Mouse (Mus musculus): ENCODE measurements at regions not wholly inside any gene's neighbourhood (a gene's known extent, or its start where the extent isn't known, plus 50 kb on each side); places are given as distances from the start of the nearest gene placed in this dataset.

DNA sequence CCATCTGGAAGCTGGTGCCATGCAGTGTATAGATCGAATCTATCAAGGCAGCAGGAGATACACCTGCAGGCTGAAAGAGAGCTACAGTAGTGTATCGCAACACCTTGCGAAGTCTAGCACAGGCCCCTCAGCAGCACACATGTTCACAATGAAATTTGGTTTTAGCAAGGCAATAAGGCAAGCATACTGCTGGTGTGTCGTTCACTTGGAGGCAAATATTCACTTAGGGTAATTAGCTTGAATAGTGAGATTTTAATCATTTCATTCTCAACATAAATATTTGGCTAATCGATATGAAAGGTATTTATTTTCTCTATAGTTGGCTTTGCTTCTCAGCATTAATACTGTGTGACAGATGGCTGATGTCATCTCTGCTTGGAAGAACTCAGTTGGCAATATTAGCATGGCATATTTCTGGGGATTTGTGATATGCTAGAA lies 559.9 kb downstream of the Etv1 start:
- DNase-seq: no peak
- intact Hi-C loops (cut with DNase I): no loop called here

DNA sequence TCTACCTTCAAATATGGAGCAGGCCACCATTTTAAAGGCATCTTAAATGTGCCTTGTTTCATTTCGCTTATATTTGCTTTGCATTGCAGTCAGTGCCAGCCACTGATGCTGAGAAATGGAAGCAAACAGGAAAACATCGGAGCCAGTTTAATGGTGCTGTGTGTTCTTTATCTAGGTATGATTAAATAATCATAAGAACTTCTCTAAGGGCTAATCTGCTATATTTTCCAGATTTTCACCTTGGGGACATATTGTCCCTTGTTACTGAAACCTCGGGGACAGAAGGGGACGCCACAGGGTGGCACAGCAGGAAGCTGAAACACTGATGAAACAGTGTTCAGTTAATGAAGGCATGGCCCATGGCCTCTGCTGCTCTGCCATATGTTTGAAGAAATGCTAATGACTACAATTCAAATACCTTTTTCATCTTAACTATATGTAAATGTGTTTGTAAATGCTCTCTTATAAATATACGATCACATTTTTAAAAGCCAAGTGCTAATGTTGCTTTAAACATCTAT lies 562.6 kb downstream of the Etv1 start:
- intact Hi-C loops (cut with DNase I): no loop called here

DNA sequence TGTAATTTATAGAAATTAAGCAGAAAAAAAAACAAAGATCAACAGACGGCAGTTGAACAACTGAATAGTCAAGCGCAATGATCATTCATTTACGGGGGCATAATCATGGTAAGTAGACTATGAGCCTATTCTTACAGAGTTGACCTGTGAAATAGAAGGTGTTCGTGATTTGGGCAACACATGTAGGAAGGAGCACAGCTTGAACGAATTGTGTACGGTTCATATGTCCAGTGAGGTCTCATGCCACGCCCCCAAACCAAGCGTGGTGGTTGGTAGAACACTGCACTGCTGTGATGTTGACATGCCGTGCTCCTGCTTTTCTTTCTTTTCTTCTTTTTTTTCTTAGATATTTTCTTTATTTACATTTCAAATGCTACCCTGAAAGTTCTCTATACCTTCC lies 563.1 kb downstream of the Etv1 start:
- intact Hi-C loops (cut with DNase I): no loop called here
- no peak for DNase-seq

More for the DNA sequence above, 562.6 kb downstream of the Etv1 start:
- DNase-seq: no peak

DNA sequence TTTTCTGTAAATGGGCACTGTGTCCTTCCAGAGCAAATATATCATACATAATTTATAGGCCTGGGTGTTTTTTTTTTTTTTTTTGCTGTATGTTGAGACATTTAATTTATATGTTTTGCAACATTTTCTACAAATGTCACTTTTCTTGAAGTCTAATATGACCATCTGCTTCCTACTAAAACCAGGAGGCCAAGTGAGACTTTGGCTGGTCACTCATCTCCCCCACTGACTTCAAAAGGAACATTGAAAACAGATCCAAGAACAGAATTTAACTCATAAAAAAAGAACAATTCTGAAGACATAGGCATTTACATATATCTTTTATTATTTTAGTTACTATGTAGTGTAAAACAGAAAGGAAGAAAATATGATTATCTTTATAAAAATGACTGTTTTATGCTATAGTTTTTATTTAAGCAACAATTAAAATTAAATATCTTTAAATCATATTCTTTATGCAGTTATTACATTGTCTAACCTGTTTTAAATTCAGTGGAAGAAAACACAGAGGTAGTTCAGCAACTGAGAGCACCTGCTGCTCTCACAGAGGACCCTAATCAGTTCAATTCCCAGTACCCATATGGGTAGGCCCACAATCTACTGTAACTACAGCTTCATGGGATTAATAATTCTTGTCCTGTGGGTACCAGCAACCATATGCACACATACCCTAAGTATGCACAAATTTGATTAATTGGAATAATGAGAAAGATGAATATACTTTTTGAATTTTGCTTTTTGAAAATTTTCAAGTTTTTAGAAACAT lies 592.5 kb downstream of the Etv1 start:
- intact Hi-C loops (cut with DNase I): no loop called here

GRCm38 (mm10) chr12:39373721-39374120 lies 594.5 kb downstream of the Etv1 start:
- intact Hi-C loops (cut with DNase I): no loop called here
- DNase-seq: no peak

More for the DNA sequence above, 592.5 kb downstream of the Etv1 start:
- DNase-seq: no peak
